Mouse (Mus musculus): Measurements from ENCODE around the gene Haus7.

DNA sequence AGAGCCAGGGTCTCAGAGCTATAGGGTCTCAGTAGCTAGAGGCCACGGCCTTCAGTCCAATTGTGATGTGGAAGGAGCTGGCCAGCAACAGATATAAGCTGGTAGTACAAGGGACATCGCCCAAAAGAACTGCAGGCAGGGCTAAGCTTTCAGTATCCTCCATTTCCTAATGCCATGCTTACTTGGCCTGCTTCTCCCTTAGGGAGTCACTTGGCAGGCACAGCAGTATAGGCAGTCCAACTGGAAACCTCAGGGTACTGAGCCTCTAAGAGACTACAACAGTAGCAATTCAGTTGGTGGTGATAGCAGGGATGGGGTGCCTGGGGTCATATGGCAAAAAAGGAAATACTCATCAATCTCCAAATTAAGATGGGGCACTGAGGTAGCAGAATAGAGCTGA, 18.7 kb upstream of the Haus7 start:
- TF ChIP-seq CTCF (conservative IDR thresholded peaks at IDR 0.05; ENCODE audit: low read length) (no peak), NANOG (IDR thresholded peaks at IDR 0.05; ENCODE audit: borderline replicate concordance, low read length) (no peak)

Data from E14TG2a.4 (cell line).